Mouse (Mus musculus) megakaryocyte, embryonic 14.5 days (primary cell): ENCODE measurements at regions not wholly inside any gene's neighbourhood (a gene's known extent, or its start where the extent isn't known, plus 50 kb on each side); places are given as distances from the start of the nearest gene placed in this dataset.

Source experiments
- H3K27me3 ChIP-seq: replicated peaks from 2 replicates; pipeline ENCODE3; 2012; ENCODE audit warnings: inconsistent platforms
- H3K36me3 ChIP-seq: replicated peaks from 2 replicates; pipeline ENCODE3; 2012; ENCODE audit warnings: low read length, inconsistent platforms, mixed read lengths
- H3K4me1 ChIP-seq: 2 replicates; pipeline ENCODE4 v1.6.1; 2012; ENCODE audit warnings: inconsistent platforms
- H3K4me3 ChIP-seq: replicated peaks from 2 replicates; pipeline ENCODE3; 2012; ENCODE audit warnings: moderate library complexity, mild to moderate bottlenecking, inconsistent platforms
- H3K9me3 ChIP-seq: 2 replicates; pipeline ENCODE4 v1.6.1; 2012; ENCODE audit warnings: inconsistent platforms
- FLI1 ChIP-seq: IDR thresholded peaks from 2 replicates; pipeline ENCODE4 v1.6.1; 2012; ENCODE audit warnings: low read length, inconsistent platforms, mixed read lengths
- GATA1 ChIP-seq: IDR thresholded peaks from 3 replicates; pipeline ENCODE4 v1.6.1; 2012; ENCODE audit warnings: mixed read lengths, low read length, inconsistent platforms, borderline replicate concordance

- Histone ChIP-seq H3K4me3 (no peak overlapping the region), H3K27me3 (no peaks in the 10 kb centered on the region), H3K36me3 (no peaks in the 10 kb centered on the region), H3K9me3 (peaks cover 41% of the 10 kb centered on the region), H3K4me1 (no peaks in the 10 kb centered on the region)
- TF ChIP-seq GATA1 (no peak), FLI1 (no peak)
These were observed 145.4 kb upstream of the Fst start for GRCm38 (mm10) chr13:114604037-114604694.

GRCm38 (mm10) chr13:114613909-114614308, 155.2 kb upstream of the Fst start:
- H3K9me3 ChIP-seq: peaks cover 16% of the 10 kb centered on the region
- no peaks in the 10 kb centered on the region for H3K4me1 ChIP-seq
- no peaks in the 10 kb centered on the region for H3K27me3 ChIP-seq
- no peak for TF ChIP-seq GATA1
- TF ChIP-seq FLI1: no peak
- H3K36me3 ChIP-seq: no peaks in the 10 kb centered on the region
- no peak overlapping the region for H3K4me3 ChIP-seq

DNA sequence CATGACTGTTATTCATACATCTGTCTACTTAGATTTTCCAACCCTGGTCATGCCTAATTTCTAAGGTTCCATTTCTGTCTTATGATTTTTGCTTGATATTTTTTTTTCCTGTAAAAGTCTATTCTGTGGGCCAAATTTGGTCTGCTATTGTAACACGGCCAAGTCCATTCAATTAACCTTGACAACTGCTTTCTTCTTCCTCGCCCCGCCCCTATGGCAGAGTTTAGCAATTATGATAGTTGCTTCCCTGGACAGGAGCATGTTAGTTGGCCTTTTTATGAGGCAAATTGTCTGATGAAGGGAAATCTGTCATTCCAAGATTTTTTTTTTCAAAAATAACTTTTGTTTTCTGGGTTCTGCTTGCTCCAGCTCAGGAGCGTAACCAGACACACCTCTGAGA, 160.7 kb upstream of the Fst start:
- no peak for TF ChIP-seq FLI1
- no peak for TF ChIP-seq GATA1
- H3K36me3 ChIP-seq: no peaks in the 10 kb centered on the region
- H3K27me3 ChIP-seq: no peaks in the 10 kb centered on the region
- H3K4me3 ChIP-seq: no peak overlapping the region
- H3K9me3 ChIP-seq: peaks cover 21% of the 10 kb centered on the region
- H3K4me1 ChIP-seq: no peaks in the 10 kb centered on the region

DNA sequence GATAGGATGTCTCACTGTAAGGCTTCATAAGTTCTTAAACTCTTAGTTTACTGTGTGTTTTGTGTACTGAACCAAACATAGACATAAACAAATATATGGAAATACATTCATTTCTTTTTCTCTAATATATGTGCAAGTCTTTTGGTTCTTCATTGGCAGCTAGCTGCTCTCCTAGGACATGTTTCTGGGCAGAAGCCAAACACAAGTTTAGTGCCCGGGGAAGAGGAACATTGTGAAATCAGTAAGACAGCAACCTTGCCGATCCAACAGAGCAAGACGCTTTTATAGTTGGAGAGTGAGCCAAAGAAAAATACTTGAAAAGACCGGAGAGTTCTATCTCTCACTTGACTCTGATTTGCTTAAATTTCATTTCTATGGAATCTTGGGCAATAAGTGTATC, 178.0 kb upstream of the Fst start:
- H3K4me3 ChIP-seq: no peak overlapping the region
- no peak for TF ChIP-seq GATA1
- no peak for TF ChIP-seq FLI1
- no peaks in the 10 kb centered on the region for H3K27me3 ChIP-seq
- H3K4me1 ChIP-seq: no peaks in the 10 kb centered on the region
- H3K36me3 ChIP-seq: no peaks in the 10 kb centered on the region
- H3K9me3 ChIP-seq: 0 out of 2 replicates have a peak, but pooled peaks cover 5% of the 10 kb centered on the region

GRCm38 (mm10) chr13:114639531-114639930, 178.5 kb upstream of the Mocs2 start:
- TF ChIP-seq FLI1 (no peak), GATA1 (no peak)
- no peak overlapping the region for H3K4me3 ChIP-seq
- no peaks in the 10 kb centered on the region for H3K27me3 ChIP-seq
- 0 out of 2 replicates have a peak, but pooled peaks cover 5% of the 10 kb centered on the region for H3K9me3 ChIP-seq
- no peaks in the 10 kb centered on the region for H3K4me1 ChIP-seq
- H3K36me3 ChIP-seq: no peaks in the 10 kb centered on the region

DNA sequence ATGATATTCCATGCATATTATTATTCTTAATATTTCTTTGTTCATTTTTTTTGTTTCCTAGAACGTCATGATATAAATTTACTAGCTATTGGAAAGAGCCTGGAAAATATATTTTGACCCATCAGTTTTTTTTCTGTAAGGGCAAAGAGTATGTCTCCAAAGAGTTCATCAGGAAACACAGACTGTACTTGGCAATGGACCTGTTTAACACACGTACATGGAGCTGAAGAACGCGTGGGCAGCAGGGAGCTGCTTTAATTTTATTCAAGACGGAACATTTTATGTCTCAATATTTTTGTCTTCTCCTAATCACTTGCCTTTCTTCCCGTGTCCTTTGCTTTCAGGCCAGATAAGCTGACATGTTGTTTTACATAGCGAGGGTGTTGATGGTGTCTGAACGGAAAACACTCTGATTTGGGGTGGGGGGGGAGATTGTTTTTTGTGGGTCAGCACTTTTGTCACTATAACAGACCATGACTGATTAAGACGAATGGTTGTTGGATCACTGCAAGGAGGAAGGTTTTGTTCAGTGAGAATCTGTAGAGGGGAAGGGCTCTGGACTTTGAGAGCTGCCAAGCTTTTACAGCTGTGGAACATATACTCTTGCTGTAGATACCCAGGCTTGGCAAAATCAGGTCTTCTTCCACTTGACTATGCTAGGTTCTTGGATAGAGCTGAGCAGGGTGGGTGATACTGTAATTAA, 176.2 kb upstream of the Mocs2 start:
- 0 out of 2 replicates have a peak, but pooled peaks cover 5% of the 10 kb centered on the region for H3K9me3 ChIP-seq
- H3K27me3 ChIP-seq: no peaks in the 10 kb centered on the region
- H3K36me3 ChIP-seq: no peaks in the 10 kb centered on the region
- H3K4me1 ChIP-seq: no peaks in the 10 kb centered on the region
- no peak overlapping the region for H3K4me3 ChIP-seq
- TF ChIP-seq GATA1 (no peak), FLI1 (no peak)

DNA sequence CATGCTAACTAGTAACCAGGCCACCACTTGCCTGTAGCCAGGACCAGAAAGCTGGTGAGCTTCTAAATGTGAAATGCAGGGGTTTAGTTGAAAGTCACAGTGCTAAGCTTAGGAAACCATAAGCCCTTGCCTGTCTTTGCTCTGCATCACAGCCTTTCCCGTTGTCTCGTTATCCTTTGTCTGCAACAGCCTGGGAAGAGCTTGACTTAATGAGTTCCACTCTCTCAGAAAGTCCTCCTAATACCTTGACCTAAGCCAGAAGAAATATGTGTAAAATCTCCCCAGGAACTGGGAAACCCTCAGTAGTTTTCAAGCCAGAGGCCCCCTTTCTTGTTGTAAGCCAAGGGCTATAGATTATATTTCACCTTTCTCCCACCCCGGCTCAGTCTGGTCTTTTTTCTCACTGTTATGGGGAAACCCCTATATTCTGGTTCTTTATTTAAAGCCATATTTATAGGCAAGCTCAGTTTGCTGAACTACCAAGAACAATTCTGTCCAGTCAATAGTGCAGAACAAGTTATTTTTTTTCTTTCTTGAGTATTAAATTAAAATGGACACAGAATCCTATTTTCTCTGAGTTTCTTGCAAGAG, 175.0 kb upstream of the Mocs2 start:
- no peak for TF ChIP-seq FLI1
- no peak for TF ChIP-seq GATA1
- Histone ChIP-seq H3K9me3 (0 out of 2 replicates have a peak, but pooled peaks cover 5% of the 10 kb centered on the region), H3K36me3 (no peaks in the 10 kb centered on the region), H3K27me3 (no peaks in the 10 kb centered on the region), H3K4me3 (no peak overlapping the region), H3K4me1 (no peaks in the 10 kb centered on the region)

- TF ChIP-seq FLI1: no peak
- TF ChIP-seq GATA1: no peak
- H3K4me3 ChIP-seq: no peak overlapping the region
- 0 out of 2 replicates have a peak, but pooled peaks cover 5% of the 10 kb centered on the region for H3K9me3 ChIP-seq
- H3K36me3 ChIP-seq: no peaks in the 10 kb centered on the region
- H3K4me1 ChIP-seq: no peaks in the 10 kb centered on the region
- H3K27me3 ChIP-seq: no peaks in the 10 kb centered on the region
These were observed 174.5 kb upstream of the Mocs2 start for GRCm38 (mm10) chr13:114643521-114643920.

- H3K4me1 ChIP-seq: no peaks in the 10 kb centered on the region
- no peak for TF ChIP-seq GATA1
- no peaks in the 10 kb centered on the region for H3K36me3 ChIP-seq
- no peaks in the 10 kb centered on the region for H3K27me3 ChIP-seq
- no peak overlapping the region for H3K4me3 ChIP-seq
- 0 out of 2 replicates have a peak, but pooled peaks cover 3% of the 10 kb centered on the region for H3K9me3 ChIP-seq
These were observed 163.8 kb upstream of the Mocs2 start for GRCm38 (mm10) chr13:114654267-114654666.

DNA sequence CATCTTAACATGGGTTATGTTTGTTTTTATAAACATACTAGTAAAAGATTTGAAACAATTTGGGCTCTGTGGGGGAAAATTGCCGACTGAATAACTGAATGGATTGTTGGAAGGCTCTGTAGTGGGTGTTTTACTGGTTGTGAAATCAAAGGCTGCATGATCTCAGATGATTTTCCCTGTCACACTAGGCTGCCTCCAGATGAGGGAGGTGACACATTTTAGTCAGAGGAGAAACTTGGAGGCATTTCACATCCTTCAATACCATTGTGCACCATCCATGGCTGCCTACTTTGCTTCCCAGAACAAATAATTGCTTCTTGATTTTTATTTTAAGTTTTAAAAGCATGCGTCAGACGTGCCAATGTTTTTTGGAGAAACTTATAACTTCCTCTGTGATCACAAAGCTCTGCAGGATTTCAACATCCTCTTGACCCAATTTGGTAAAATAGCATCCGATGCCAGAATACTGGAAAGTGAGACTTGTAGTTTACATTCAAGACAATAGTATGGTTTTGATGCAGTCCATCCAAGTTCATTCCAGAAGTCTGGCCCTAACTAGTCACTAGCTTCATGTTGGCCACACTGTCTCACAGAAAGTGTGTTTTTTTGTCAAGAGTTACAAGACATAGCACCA, 163.0 kb upstream of the Mocs2 start:
- Histone ChIP-seq H3K27me3 (no peaks in the 10 kb centered on the region), H3K4me1 (no peaks in the 10 kb centered on the region)
- no peak for TF ChIP-seq GATA1
- TF ChIP-seq FLI1: no peak

More for the DNA sequence above, 163.0 kb upstream of the Mocs2 start:
- Histone ChIP-seq H3K9me3 (0 out of 2 replicates have a peak, but pooled peaks cover 2% of the 10 kb centered on the region), H3K36me3 (no peaks in the 10 kb centered on the region), H3K4me3 (no peak overlapping the region)
